Mouse (Mus musculus): ENCODE measurements around the gene Fsd1. TPM values are rescaled to one million over a fixed set of nuclear protein-coding genes. Genes with fewer than 3 reads are reported as not detected.

Fsd1 gene
- polyA plus RNA-seq, 1 experiment from 2014 or later = 203 TPM

- peak overlapping the region; percentile 61 for H3K4me3 ChIP-seq
- peak; percentile 55 for ATAC-seq (replicated peaks)
- peaks cover 37% of the 10 kb centered on the region for H3K4me1 ChIP-seq
- peak overlapping the region; percentile 74 for H3K27ac ChIP-seq
- peaks cover 4% of the 10 kb centered on the region; the same call in 1 of the 2 replicates for H3K27me3 ChIP-seq (replicated peaks)
- no peaks in the 10 kb centered on the region for H3K36me3 ChIP-seq (replicated peaks)
- peak overlapping the region; percentile 74 for H3K4me2 ChIP-seq
- WGBS = 2% methylated on average over 26 of the region's 26 CpGs
- H3K9ac ChIP-seq = peak overlapping the region; percentile 47
- no peaks in the 10 kb centered on the region for H3K9me3 ChIP-seq
Measured at GRCm38 (mm10) chr17:55956129-55956528, 30.2 kb upstream of the Fsd1 start.

GRCm38 (mm10) chr17:55956591-55956990 lies 29.7 kb upstream of the Fsd1 start:
- peaks cover 37% of the 10 kb centered on the region for H3K4me1 ChIP-seq
- peak overlapping the region; percentile 47 for H3K9ac ChIP-seq
- peak overlapping the region; percentile 74 for H3K4me2 ChIP-seq
- no peaks in the 10 kb centered on the region for H3K9me3 ChIP-seq
- peak overlapping the region; percentile 61 for H3K4me3 ChIP-seq
- 33% methylated on average over 6 of the region's 6 CpGs for WGBS
- peak overlapping the region; percentile 74 for H3K27ac ChIP-seq
- H3K27me3 ChIP-seq (replicated peaks) = peaks cover 4% of the 10 kb centered on the region; the same call in 1 of the 2 replicates
- ATAC-seq (replicated peaks) = peak; percentile 5; the same call in 1 of the 2 replicates
- no peaks in the 10 kb centered on the region for H3K36me3 ChIP-seq (replicated peaks)

DNA sequence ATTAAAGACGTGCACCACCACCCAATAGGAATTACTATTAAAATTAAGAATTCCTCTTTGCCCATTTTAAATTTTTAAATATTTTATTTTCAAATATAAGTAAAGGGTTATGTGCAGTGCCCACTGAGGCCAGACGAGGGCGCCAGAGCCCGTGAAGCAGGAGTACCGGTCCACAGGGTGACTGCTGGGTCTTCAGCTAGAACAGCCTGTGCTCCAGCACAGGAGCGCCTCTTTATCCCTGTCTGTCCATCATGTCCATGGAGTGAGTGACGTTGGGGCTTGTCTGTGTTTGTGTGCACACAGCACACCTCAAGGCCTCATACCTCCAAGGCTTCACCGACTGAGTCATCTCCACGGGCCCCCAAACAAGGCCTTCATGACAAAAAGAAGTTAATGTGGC lies 29.1 kb upstream of the Fsd1 start:
- ATAC-seq (replicated peaks) = 0 out of 2 replicates have a peak, but pooled peaks have one; percentile 25
- no peaks in the 10 kb centered on the region; the same call in 1 of the 2 replicates for H3K36me3 ChIP-seq (replicated peaks)
- peaks cover 37% of the 10 kb centered on the region for H3K4me1 ChIP-seq
- H3K4me3 ChIP-seq = peak overlapping the region; percentile 61; the same call in 1 of the 2 replicates
- peak overlapping the region; percentile 74 for H3K4me2 ChIP-seq
- 12% methylated on average over 9 of the region's 9 CpGs for WGBS
- peak overlapping the region; percentile 50; the same call in 1 of the 2 replicates for H3K27ac ChIP-seq
- H3K9me3 ChIP-seq = no peaks in the 10 kb centered on the region
- H3K27me3 ChIP-seq (replicated peaks) = peaks cover 4% of the 10 kb centered on the region; the same call in 1 of the 2 replicates
- no peak overlapping the region for H3K9ac ChIP-seq

GRCm38 (mm10) chr17:55957726-55958583 lies 28.4 kb upstream of the Fsd1 start:
- Histone ChIP-seq H3K4me3 (peak overlapping the region; percentile 55), H3K27ac (peak overlapping the region; percentile 94), H3K9me3 (no peaks in the 10 kb centered on the region), H3K27me3 (replicated peaks) (peaks cover 4% of the 10 kb centered on the region; the same call in 1 of the 2 replicates), H3K9ac (peak overlapping the region; percentile 42; the same call in 1 of the 2 replicates), H3K36me3 (replicated peaks) (no peaks in the 10 kb centered on the region; the same call in 1 of the 2 replicates), H3K4me2 (peak overlapping the region; percentile 74), H3K4me1 (peaks cover 37% of the 10 kb centered on the region)
- WGBS = 77% methylated on average over 13 of the region's 13 CpGs
- ATAC-seq (replicated peaks) = no peak

GRCm38 (mm10) chr17:55958584-55958886 lies 27.8 kb upstream of the Fsd1 start:
- peak overlapping the region; percentile 55 for H3K4me3 ChIP-seq
- peak overlapping the region; percentile 42 for H3K9ac ChIP-seq
- 30% methylated on average over 2 of the region's 2 CpGs for WGBS
- peaks cover 4% of the 10 kb centered on the region; the same call in 1 of the 2 replicates for H3K27me3 ChIP-seq (replicated peaks)
- peak overlapping the region; percentile 69 for H3K4me2 ChIP-seq
- peaks cover 37% of the 10 kb centered on the region for H3K4me1 ChIP-seq
- ATAC-seq (replicated peaks) = no peak
- H3K36me3 ChIP-seq (replicated peaks) = no peaks in the 10 kb centered on the region; the same call in 1 of the 2 replicates
- H3K9me3 ChIP-seq = no peaks in the 10 kb centered on the region
- H3K27ac ChIP-seq = peak overlapping the region; percentile 94

- Histone ChIP-seq H3K27ac (peak within 1 kb of the TSS; percentile 94), H3K4me2 (peak within 1 kb of the TSS; percentile 69), H3K27me3 (replicated peaks) (peaks cover 2% of the 10 kb centered on the region; the same call in 1 of the 2 replicates), H3K36me3 (replicated peaks) (no peaks in the 10 kb centered on the region; the same call in 1 of the 2 replicates), H3K4me3 (peak within 1 kb of the TSS; percentile 55), H3K9ac (peak within 1 kb of the TSS; percentile 43), H3K4me1 (peaks cover 37% of the 10 kb centered on the region), H3K9me3 (no peaks in the 10 kb centered on the region)
- WGBS = under 1% methylated on average over 46 of the region's 46 CpGs
- ATAC-seq (replicated peaks) = peak; percentile 91
Measured at GRCm38 (mm10) chr17:55958918-55959728, 27.2 kb upstream of the Fsd1 start, which contains the start of gene Yju2. Yju2 (plus strand) TSS chr17:55959099.

DNA sequence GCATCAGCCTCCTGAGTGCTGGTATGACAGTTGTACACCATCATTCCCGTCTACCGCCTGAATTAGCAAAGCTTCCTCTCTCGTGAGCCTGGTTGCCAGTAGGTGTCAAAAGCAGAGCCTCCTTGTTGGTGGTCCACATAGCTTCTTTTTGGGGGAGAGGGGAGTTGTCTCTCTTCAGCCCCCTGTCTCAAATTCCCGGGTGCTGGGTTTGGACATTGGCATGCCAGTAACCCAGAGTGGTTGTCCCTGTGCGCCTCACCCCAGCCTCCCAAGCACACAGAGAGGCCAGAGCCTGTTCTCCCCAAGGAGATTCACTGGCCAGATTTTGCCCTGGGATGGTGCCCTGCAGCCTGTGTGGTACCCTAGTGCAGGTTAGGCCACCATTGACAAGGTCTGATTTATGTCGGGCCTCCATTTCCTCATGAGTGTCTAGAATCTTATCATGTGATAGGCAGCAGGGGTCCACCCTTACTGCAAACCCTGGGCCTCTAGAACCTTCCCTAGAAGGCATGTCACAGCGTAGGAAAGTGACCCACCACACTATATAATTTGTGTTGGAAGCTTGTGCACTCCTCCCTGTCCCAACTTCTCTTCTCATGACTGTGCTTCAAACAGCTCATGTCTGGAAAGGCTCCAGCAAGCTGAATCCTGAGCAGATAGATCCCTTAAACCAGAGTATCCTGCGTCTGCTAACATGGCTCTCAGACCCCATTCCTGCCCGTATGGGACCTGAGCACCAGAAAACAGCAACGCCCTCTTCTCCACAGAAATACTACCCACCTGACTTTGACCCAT lies 26.2 kb upstream of the Fsd1 start:
- H3K27ac ChIP-seq = peak overlapping the region; percentile 94
- no peak for ATAC-seq (replicated peaks)
- 76% methylated on average over 10 of the region's 10 CpGs for WGBS
- peak overlapping the region; percentile 55 for H3K4me3 ChIP-seq
- peaks cover 37% of the 10 kb centered on the region for H3K4me1 ChIP-seq
- H3K9ac ChIP-seq = peak overlapping the region; percentile 43; the same call in 1 of the 2 replicates
- H3K4me2 ChIP-seq = peak overlapping the region; percentile 69
- no peaks in the 10 kb centered on the region for H3K27me3 ChIP-seq (replicated peaks)
- H3K9me3 ChIP-seq = no peaks in the 10 kb centered on the region
- H3K36me3 ChIP-seq (replicated peaks) = no peaks in the 10 kb centered on the region; the same call in 1 of the 2 replicates

GRCm38 (mm10) chr17:55960791-55961190 lies 25.5 kb upstream of the Fsd1 start:
- Histone ChIP-seq H3K4me1 (peaks cover 32% of the 10 kb centered on the region), H3K36me3 (replicated peaks) (no peaks in the 10 kb centered on the region; the same call in 1 of the 2 replicates), H3K4me2 (no peak overlapping the region), H3K9ac (no peak overlapping the region), H3K4me3 (no peak overlapping the region), H3K27me3 (replicated peaks) (no peaks in the 10 kb centered on the region), H3K9me3 (no peaks in the 10 kb centered on the region), H3K27ac (no peak overlapping the region)
- ATAC-seq (replicated peaks) = no peak

DNA sequence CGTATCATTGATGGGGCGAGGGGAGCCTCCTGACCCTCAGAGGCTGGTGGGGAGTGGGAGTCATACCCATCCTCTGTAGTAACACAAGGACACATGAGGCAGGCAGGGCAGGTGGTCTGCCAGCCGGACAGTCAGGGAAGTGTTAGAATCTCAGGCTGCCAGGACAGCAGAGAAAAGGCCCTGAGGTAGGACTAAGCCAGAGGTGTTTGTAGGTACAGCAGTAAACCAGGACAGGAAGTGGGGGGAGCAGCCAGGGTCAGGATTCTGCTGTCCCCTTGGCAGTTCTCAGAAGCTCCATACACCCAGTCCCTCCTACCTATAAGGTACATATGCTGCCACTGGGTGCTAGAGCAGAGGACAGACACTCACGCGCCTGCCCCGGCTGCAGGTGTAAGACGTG lies 24.7 kb upstream of the Fsd1 start:
- Histone ChIP-seq H3K4me3 (no peak overlapping the region), H3K9ac (no peak overlapping the region), H3K9me3 (no peaks in the 10 kb centered on the region), H3K4me2 (no peak overlapping the region), H3K27ac (no peak overlapping the region), H3K4me1 (peaks cover 29% of the 10 kb centered on the region), H3K36me3 (replicated peaks) (no peaks in the 10 kb centered on the region; the same call in 1 of the 2 replicates), H3K27me3 (replicated peaks) (no peaks in the 10 kb centered on the region)
- 95% methylated on average over 7 of the region's 7 CpGs for WGBS
- no peak for ATAC-seq (replicated peaks)

GRCm38 (mm10) chr17:55963171-55963570 lies 23.1 kb upstream of the Fsd1 start:
- no peaks in the 10 kb centered on the region for H3K27me3 ChIP-seq (replicated peaks)
- H3K4me1 ChIP-seq = peaks cover 22% of the 10 kb centered on the region
- H3K27ac ChIP-seq = no peak overlapping the region
- no peaks in the 10 kb centered on the region; the same call in 1 of the 2 replicates for H3K36me3 ChIP-seq (replicated peaks)
- 84% methylated on average over 14 of the region's 14 CpGs for WGBS
- ATAC-seq (replicated peaks) = no peak
- no peaks in the 10 kb centered on the region for H3K9me3 ChIP-seq
- H3K4me2 ChIP-seq = no peak overlapping the region
- H3K4me3 ChIP-seq = no peak overlapping the region
- no peak overlapping the region for H3K9ac ChIP-seq

- no peaks in the 10 kb centered on the region for H3K27me3 ChIP-seq (replicated peaks)
- H3K4me1 ChIP-seq = peaks cover 28% of the 10 kb centered on the region
- H3K4me3 ChIP-seq = no peak overlapping the region
- no peak overlapping the region for H3K9ac ChIP-seq
- H3K9me3 ChIP-seq = no peaks in the 10 kb centered on the region
- WGBS = 94% methylated on average over 10 of the region's 10 CpGs
- H3K27ac ChIP-seq = no peak overlapping the region
- no peak for ATAC-seq (replicated peaks)
- no peak overlapping the region for H3K4me2 ChIP-seq
- H3K36me3 ChIP-seq (replicated peaks) = no peaks in the 10 kb centered on the region; the same call in 1 of the 2 replicates
Measured at GRCm38 (mm10) chr17:55964496-55964895, 21.8 kb upstream of the Fsd1 start.

Measured in midbrain, embryonic 15.5 days (tissue).